Mouse (Mus musculus) limb, embryonic 14.5 days (tissue): Measurements from ENCODE around the gene Fam193b. TPM values are rescaled to one million over a fixed set of nuclear protein-coding genes. Genes with fewer than 3 reads are reported as not detected.

ENCODE experiments used
- ATAC-seq: fragments of 200-750 bp; cut with Nextera tagmentation; 2 replicates; pipeline ENCODE4 v1.8.0; 2017; ENCODE audit warnings: low read depth, moderate number of reproducible peaks, moderate TSS enrichment; ENCODE audit not compliant: low FRiP score
- DNase-seq: peaks from one replicate; pipeline ENCODE4 v3.0.0-alpha.2; 2015; ENCODE audit warnings: low spot score
- H3K27ac ChIP-seq: fragments of 300-500 bp; sonication (generic); replicated peaks from 2 replicates; pipeline ENCODE4 v1.5.1; 2014; ENCODE audit warnings: low read depth, mild to moderate bottlenecking, low read length, moderate library complexity, mixed read lengths
- H3K27me3 ChIP-seq: fragments of 300-500 bp; sonication (generic); 2 replicates; pipeline ENCODE4 v1.6.1; 2014; ENCODE audit warnings: low read length, mixed read lengths; ENCODE audit not compliant: control insufficient read depth, insufficient read depth
- H3K36me3 ChIP-seq: fragments of 300-500 bp; sonication (generic); 2 replicates; pipeline ENCODE4 v1.6.1; 2014; ENCODE audit warnings: mild to moderate bottlenecking, low read length, moderate library complexity, mixed read lengths; ENCODE audit not compliant: control insufficient read depth, insufficient read depth
- H3K4me1 ChIP-seq: fragments of 300-500 bp; sonication (generic); 2 replicates; pipeline ENCODE4 v1.6.1; 2014; ENCODE audit warnings: antibody characterized with exemption, low read length, mixed read lengths; ENCODE audit not compliant: control insufficient read depth, insufficient read depth
- H3K4me2 ChIP-seq: fragments of 300-500 bp; sonication (generic); replicated peaks from 2 replicates; pipeline ENCODE4 v1.6.1; 2014; ENCODE audit warnings: low read depth, mild to moderate bottlenecking, low read length, moderate library complexity; ENCODE audit not compliant: severe bottlenecking
- H3K4me3 ChIP-seq: fragments of 300-500 bp; sonication (generic); replicated peaks from 2 replicates; pipeline ENCODE4 v1.5.1; 2014; ENCODE audit warnings: low read length
- H3K9ac ChIP-seq: fragments of 300-500 bp; sonication (generic); 2 replicates; pipeline ENCODE4 v1.6.1; 2014; ENCODE audit warnings: mild to moderate bottlenecking, low read depth, low read length, moderate library complexity; ENCODE audit not compliant: severe bottlenecking
- H3K9me3 ChIP-seq: fragments of 300-500 bp; sonication (generic); 2 replicates; pipeline ENCODE4 v1.6.1; 2016; ENCODE audit warnings: low read length; ENCODE audit not compliant: control insufficient read depth
- POLR2A ChIP-seq: fragments of 200-500 bp; IDR thresholded peaks from 2 replicates; pipeline ENCODE4 v1.8.0; 2012; ENCODE audit warnings: inconsistent platforms, mild to moderate bottlenecking, moderate library complexity, borderline replicate concordance; ENCODE audit not compliant: insufficient read depth, insufficient read length; ENCODE audit errors: extremely low read depth
- WGBS: fragments of 180-500 bp; shearing (Covaris S2); extraction: QIAGEN DNeasy Blood & Tissue Kit; methylation state at CpG from one replicate; pipeline ENCODE4 v1.1.7; 2014; 5-methylcytosine and 5-hydroxymethylcytosine counted together
- microRNA-seq: library from miRNA; unstranded; fragments of <30 nt; microRNA quantifications from one replicate; pipeline ENCODE4, GENCODE M21; 2016
- polyA plus RNA-seq, 2 experiments: library from polyadenylated mRNA; depleted of rRNA in 1 of 2; stranded (reverse) in 1 of 2; unstranded in 1 of 2; fragments of >200 nt; fragmentation: Nextera tagmentation in 1 of 2; extraction: Ambion mirVana in 1 of 2; gene quantifications; 2 replicates each; pipeline versions ENCODE4 v1.2.1 to v1.2.3; 2012 to 2014

Gene Fam193b
- polyA plus RNA-seq, 2 experiments = 35.9 to 140 TPM

GRCm38 (mm10) chr13:55498906-55499305, 72.0 kb downstream of the Fam193b start:
- TF ChIP-seq POLR2A = no peak
- H3K9me3 ChIP-seq = no peaks in the 10 kb centered on the region
- WGBS = 59% methylated on average over 11 of the region's 11 CpGs
- no peak overlapping the region for H3K27ac ChIP-seq
- peaks cover 70% of the 10 kb centered on the region for H3K36me3 ChIP-seq
- no peak overlapping the region for H3K4me3 ChIP-seq
- peaks cover 6% of the 10 kb centered on the region; the same call in 1 of the 2 replicates for H3K4me1 ChIP-seq
- H3K9ac ChIP-seq = no peak overlapping the region
- ATAC-seq (no peak), DNase-seq (no peak)
- no peaks in the 10 kb centered on the region for H3K27me3 ChIP-seq
- H3K4me2 ChIP-seq = no peak overlapping the region

DNA sequence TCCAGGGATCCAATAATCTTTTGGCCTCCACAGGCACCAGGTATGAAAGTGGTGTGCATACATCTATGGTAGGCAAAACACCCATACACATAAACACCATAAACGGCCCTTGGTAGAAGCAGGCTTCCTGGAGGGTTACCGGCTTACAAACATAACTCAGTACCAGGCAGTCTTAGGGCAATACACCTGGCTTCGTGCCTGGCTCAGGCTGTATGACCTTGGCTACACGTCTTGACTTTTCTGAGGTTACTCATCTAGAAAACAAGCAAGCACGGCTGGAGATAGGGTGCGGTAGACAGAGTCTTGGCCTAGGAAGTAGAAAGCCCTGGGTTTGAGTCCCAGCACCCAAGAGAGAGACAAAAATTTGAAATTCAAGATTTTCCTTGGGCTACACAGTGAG, 74.3 kb downstream of the Fam193b start:
- no peak overlapping the region for H3K27ac ChIP-seq
- peaks cover 49% of the 10 kb centered on the region for H3K36me3 ChIP-seq
- H3K9me3 ChIP-seq = no peaks in the 10 kb centered on the region
- no peak overlapping the region for H3K9ac ChIP-seq
- no peak for TF ChIP-seq POLR2A
- no peak overlapping the region for H3K4me3 ChIP-seq
- H3K4me1 ChIP-seq = peaks cover 6% of the 10 kb centered on the region; the same call in 1 of the 2 replicates
- no peaks in the 10 kb centered on the region for H3K27me3 ChIP-seq
- ATAC-seq (no peak), DNase-seq (no peak)
- 85% methylated on average over 6 of the region's 6 CpGs for WGBS
- no peak overlapping the region for H3K4me2 ChIP-seq

DNA sequence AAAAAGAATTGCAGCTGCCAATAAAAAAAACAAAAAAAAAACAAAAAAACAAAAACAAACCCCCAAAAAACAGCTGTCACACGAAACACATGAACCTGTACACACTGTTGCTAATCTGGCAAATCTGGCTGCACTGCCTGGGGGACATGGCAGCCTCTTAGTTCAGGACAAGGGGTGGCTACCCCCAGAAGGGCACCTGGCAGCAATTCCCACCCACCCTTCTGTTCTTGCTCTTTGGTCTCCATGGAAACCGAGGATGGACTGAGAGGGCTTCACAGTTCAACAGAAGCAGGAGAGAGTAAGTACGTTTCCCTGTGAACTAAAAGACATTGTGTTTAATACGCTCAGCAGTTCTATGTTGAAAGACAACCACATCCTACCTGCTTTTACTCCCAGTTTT, 75.2 kb downstream of the Fam193b start:
- WGBS = 31% methylated on average over 4 of the region's 4 CpGs
- Histone ChIP-seq H3K27ac (no peak overlapping the region), H3K36me3 (peaks cover 40% of the 10 kb centered on the region), H3K4me2 (no peak overlapping the region), H3K27me3 (no peaks in the 10 kb centered on the region), H3K9me3 (no peaks in the 10 kb centered on the region), H3K9ac (no peak overlapping the region), H3K4me3 (no peak overlapping the region), H3K4me1 (peaks cover 6% of the 10 kb centered on the region; the same call in 1 of the 2 replicates)
- DNase-seq (no peak), ATAC-seq (no peak)
- no peak for TF ChIP-seq POLR2A

- WGBS = 17% methylated on average over 18 of the region's 18 CpGs
- Histone ChIP-seq H3K27me3 (no peaks in the 10 kb centered on the region), H3K4me3 (no peak overlapping the region), H3K27ac (no peak overlapping the region), H3K4me1 (peaks cover 6% of the 10 kb centered on the region; the same call in 1 of the 2 replicates), H3K4me2 (no peak overlapping the region), H3K36me3 (peaks cover 34% of the 10 kb centered on the region), H3K9ac (no peak overlapping the region), H3K9me3 (no peaks in the 10 kb centered on the region)
- DNase-seq (no peak), ATAC-seq (peak; percentile 38; the same call in 1 of the 2 replicates)
- no peak for TF ChIP-seq POLR2A
Observed at GRCm38 (mm10) chr13:55494883-55495621, 75.9 kb downstream of the Fam193b start.

DNA sequence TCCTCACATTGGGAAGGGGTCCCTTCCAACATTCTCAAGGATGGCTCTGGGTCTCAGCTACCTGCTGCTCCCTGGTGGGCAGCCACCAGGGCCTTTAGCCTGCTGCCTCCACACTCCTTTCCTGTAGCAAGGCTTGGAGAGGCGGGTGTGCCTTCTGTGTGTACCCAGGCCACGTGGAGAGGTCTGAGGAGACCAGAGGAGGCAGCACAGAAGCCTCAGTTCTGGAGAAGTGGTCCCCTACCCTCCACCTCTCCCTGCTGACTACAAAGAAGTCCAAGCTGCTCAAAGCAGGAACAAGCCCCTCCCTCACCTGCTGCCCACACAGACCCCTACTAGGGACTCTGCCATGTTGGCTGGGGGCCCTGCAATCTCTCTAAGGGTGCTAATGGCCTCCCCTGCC, 76.7 kb downstream of the Fam193b start:
- ATAC-seq = no peak
- Histone ChIP-seq H3K9ac (no peak overlapping the region), H3K27ac (no peak overlapping the region), H3K27me3 (no peaks in the 10 kb centered on the region), H3K36me3 (peaks cover 27% of the 10 kb centered on the region), H3K9me3 (no peaks in the 10 kb centered on the region), H3K4me3 (no peak overlapping the region), H3K4me2 (no peak overlapping the region), H3K4me1 (peaks cover 6% of the 10 kb centered on the region; the same call in 1 of the 2 replicates)
- no peak for TF ChIP-seq POLR2A
- no peak for DNase-seq
- WGBS = 24% methylated on average over 2 of the region's 2 CpGs

Small RNAs within 50 kb of the gene (microRNA-seq; reads per million reads assigned to microRNA genes)
- 1.4 reads per million for gene Mir6945

Other genes with a start within 250 kb of the Fam193b start
- 154 and 165 TPM in 2 replicates for gene Rab24, start 249.2 kb downstream of the Fam193b start, polyA plus RNA-seq (2012; rRNA removed)
- gene Rab24, start 249.2 kb downstream of the Fam193b start, polyA plus RNA-seq (2014; fragmentation: Nextera tagmentation; extraction: Ambion mirVana) = 109 and 116 TPM in 2 replicates
- 59.8 and 67.0 TPM in 2 replicates for gene Mxd3, start 241.3 kb downstream of the Fam193b start, polyA plus RNA-seq (2012; rRNA removed)
- gene Mxd3, start 241.3 kb downstream of the Fam193b start, polyA plus RNA-seq (2014; fragmentation: Nextera tagmentation; extraction: Ambion mirVana) = 41.4 and 44.1 TPM in 2 replicates
- 84.4 and 101 TPM in 2 replicates for gene Lman2, start 208.3 kb downstream of the Fam193b start, polyA plus RNA-seq (2012; rRNA removed)
- 92.9 and 101 TPM in 2 replicates for gene Lman2, start 208.3 kb downstream of the Fam193b start, polyA plus RNA-seq (2014; fragmentation: Nextera tagmentation; extraction: Ambion mirVana)
- 1.8 and 1.9 TPM in 2 replicates for gene Rgs14, start 201.4 kb downstream of the Fam193b start, polyA plus RNA-seq (2012; rRNA removed)
- gene Rgs14, start 201.4 kb downstream of the Fam193b start, polyA plus RNA-seq (2014; fragmentation: Nextera tagmentation; extraction: Ambion mirVana) = 1.3 and 2.4 TPM in 2 replicates
- gene Slc34a1, start 172.9 kb downstream of the Fam193b start, polyA plus RNA-seq (2012; rRNA removed) = not detected in 2 replicates
- not detected in 2 replicates for gene Slc34a1, start 172.9 kb downstream of the Fam193b start, polyA plus RNA-seq (2014; fragmentation: Nextera tagmentation; extraction: Ambion mirVana)
- 0.52 TPM in 1 of 2 replicates, not detected in the other for gene Pfn3, start 155.9 kb downstream of the Fam193b start, polyA plus RNA-seq (2012; rRNA removed)
- gene Pfn3, start 155.9 kb downstream of the Fam193b start, polyA plus RNA-seq (2014; fragmentation: Nextera tagmentation; extraction: Ambion mirVana) = not detected in 2 replicates
- 0.09 and 0.11 TPM in 2 replicates for gene F12, start 144.3 kb downstream of the Fam193b start, polyA plus RNA-seq (2012; rRNA removed)
- gene F12, start 144.3 kb downstream of the Fam193b start, polyA plus RNA-seq (2014; fragmentation: Nextera tagmentation; extraction: Ambion mirVana) = not detected in 2 replicates
- gene Grk6, start 126.0 kb downstream of the Fam193b start, polyA plus RNA-seq (2012; rRNA removed) = 81.4 and 92.8 TPM in 2 replicates
- gene Grk6, start 126.0 kb downstream of the Fam193b start, polyA plus RNA-seq (2014; fragmentation: Nextera tagmentation; extraction: Ambion mirVana) = 51.7 and 57.5 TPM in 2 replicates
- gene Prr7, start 106.9 kb downstream of the Fam193b start, polyA plus RNA-seq (2012; rRNA removed) = 18.6 and 28.4 TPM in 2 replicates
- 1.4 and 2.3 TPM in 2 replicates for gene Prr7, start 106.9 kb downstream of the Fam193b start, polyA plus RNA-seq (2014; fragmentation: Nextera tagmentation; extraction: Ambion mirVana)
- 266 and 303 TPM in 2 replicates for gene Dbn1, start 83.0 kb downstream of the Fam193b start, polyA plus RNA-seq (2012; rRNA removed)
- 153 and 178 TPM in 2 replicates for gene Dbn1, start 83.0 kb downstream of the Fam193b start, polyA plus RNA-seq (2014; fragmentation: Nextera tagmentation; extraction: Ambion mirVana)
- gene Pdlim7, start 57.4 kb downstream of the Fam193b start, polyA plus RNA-seq (2012; rRNA removed) = 137 and 192 TPM in 2 replicates
- gene Pdlim7, start 57.4 kb downstream of the Fam193b start, polyA plus RNA-seq (2014; fragmentation: Nextera tagmentation; extraction: Ambion mirVana) = 148 and 162 TPM in 2 replicates
- gene Dok3, start 41.8 kb downstream of the Fam193b start, polyA plus RNA-seq (2012; rRNA removed) = 9.1 and 9.8 TPM in 2 replicates
- gene Dok3, start 41.8 kb downstream of the Fam193b start, polyA plus RNA-seq (2014; fragmentation: Nextera tagmentation; extraction: Ambion mirVana) = 2.4 and 4.4 TPM in 2 replicates
- 89.3 and 92.6 TPM in 2 replicates for gene Ddx41, start 34.5 kb downstream of the Fam193b start, polyA plus RNA-seq (2012; rRNA removed)
- gene Ddx41, start 34.5 kb downstream of the Fam193b start, polyA plus RNA-seq (2014; fragmentation: Nextera tagmentation; extraction: Ambion mirVana) = 59.9 and 61.6 TPM in 2 replicates
- 182 and 228 TPM in 2 replicates for gene Tmed9, start 2.6 kb upstream of the Fam193b start, polyA plus RNA-seq (2012; rRNA removed)
- 78.6 and 83.0 TPM in 2 replicates for gene Tmed9, start 2.6 kb upstream of the Fam193b start, polyA plus RNA-seq (2014; fragmentation: Nextera tagmentation; extraction: Ambion mirVana)
- 39.3 and 53.0 TPM in 2 replicates for gene B4galt7, start 28.8 kb upstream of the Fam193b start, polyA plus RNA-seq (2012; rRNA removed)
- gene B4galt7, start 28.8 kb upstream of the Fam193b start, polyA plus RNA-seq (2014; fragmentation: Nextera tagmentation; extraction: Ambion mirVana) = 10.1 and 12.5 TPM in 2 replicates
- gene Caml, start 51.9 kb upstream of the Fam193b start, polyA plus RNA-seq (2012; rRNA removed) = 55.3 and 60.7 TPM in 2 replicates
- 59.4 and 60.4 TPM in 2 replicates for gene Caml, start 51.9 kb upstream of the Fam193b start, polyA plus RNA-seq (2014; fragmentation: Nextera tagmentation; extraction: Ambion mirVana)
- gene Ddx46, start 63.9 kb upstream of the Fam193b start, polyA plus RNA-seq (2012; rRNA removed) = 36.5 and 48.7 TPM in 2 replicates
- 33.0 and 36.0 TPM in 2 replicates for gene Ddx46, start 63.9 kb upstream of the Fam193b start, polyA plus RNA-seq (2014; fragmentation: Nextera tagmentation; extraction: Ambion mirVana)
- gene B230219D22Rik, start 122.0 kb upstream of the Fam193b start, polyA plus RNA-seq (2012; rRNA removed) = 75.9 and 87.5 TPM in 2 replicates
- gene B230219D22Rik, start 122.0 kb upstream of the Fam193b start, polyA plus RNA-seq (2014; fragmentation: Nextera tagmentation; extraction: Ambion mirVana) = 60.7 and 67.8 TPM in 2 replicates
- gene Txndc15, start 143.5 kb upstream of the Fam193b start, polyA plus RNA-seq (2012; rRNA removed) = 61.8 and 64.4 TPM in 2 replicates
- 104 and 109 TPM in 2 replicates for gene Txndc15, start 143.5 kb upstream of the Fam193b start, polyA plus RNA-seq (2014; fragmentation: Nextera tagmentation; extraction: Ambion mirVana)
- 24.3 and 41.7 TPM in 2 replicates for gene Pcbd2, start 156.2 kb upstream of the Fam193b start, polyA plus RNA-seq (2012; rRNA removed)
- 40.9 and 46.2 TPM in 2 replicates for gene Pcbd2, start 156.2 kb upstream of the Fam193b start, polyA plus RNA-seq (2014; fragmentation: Nextera tagmentation; extraction: Ambion mirVana)
- 0.18 TPM in 2 replicates for gene Catsper3, start 213.4 kb upstream of the Fam193b start, polyA plus RNA-seq (2012; rRNA removed)
- 0.15 TPM in 1 of 2 replicates, not detected in the other for gene Catsper3, start 213.4 kb upstream of the Fam193b start, polyA plus RNA-seq (2014; fragmentation: Nextera tagmentation; extraction: Ambion mirVana)